Mouse (Mus musculus): ENCODE data around the gene Gpnmb.

Gpnmb gene

GRCm38 (mm10) chr6:49094968-49095367 lies 58.6 kb downstream of the Gpnmb start:
- in situ Hi-C loops (cut with MboI, MseI) = no loop called here

GRCm38 (mm10) chr6:49096421-49096820 lies 60.1 kb downstream of the Gpnmb start:
- in situ Hi-C loops (cut with MboI, MseI) = no loop called here

- in situ Hi-C loops (cut with MboI, MseI) = no loop called here
Measured at GRCm38 (mm10) chr6:49096933-49097461, 60.7 kb downstream of the Gpnmb start.

- in situ Hi-C loops (cut with MboI, MseI) = no loop called here
Measured at GRCm38 (mm10) chr6:49097596-49098110, 61.3 kb downstream of the Gpnmb start.

- in situ Hi-C loops (cut with MboI, MseI) = no loop called here
Measured at GRCm38 (mm10) chr6:49099086-49099485, 62.7 kb downstream of the Gpnmb start.

GRCm38 (mm10) chr6:49106746-49107500 lies 70.6 kb downstream of the Gpnmb start:
- in situ Hi-C loops (cut with MboI, MseI) = no loop called here

GRCm38 (mm10) chr6:49109196-49109595 lies 72.8 kb downstream of the Gpnmb start:
- in situ Hi-C loops (cut with MboI, MseI) = no loop called here

- in situ Hi-C loops (cut with MboI, MseI) = no loop called here
Measured at GRCm38 (mm10) chr6:49113895-49114294, 77.5 kb downstream of the Gpnmb start.

GRCm38 (mm10) chr6:49114457-49114856 lies 78.1 kb downstream of the Gpnmb start:
- in situ Hi-C loops (cut with MboI, MseI) = no loop called here

- in situ Hi-C loops (cut with MboI, MseI) = no loop called here
Measured at GRCm38 (mm10) chr6:49115550-49115949, 79.2 kb downstream of the Gpnmb start.

GRCm38 (mm10) chr6:49116241-49116640 lies 79.9 kb downstream of the Gpnmb start:
- in situ Hi-C loops (cut with MboI, MseI) = no loop called here

- in situ Hi-C loops (cut with MboI, MseI) = no loop called here
Measured at GRCm38 (mm10) chr6:49118446-49118845, 82.1 kb downstream of the Gpnmb start.

GRCm38 (mm10) chr6:49119462-49120135 lies 83.3 kb downstream of the Gpnmb start:
- in situ Hi-C loops (cut with MboI, MseI) = no loop called here

GRCm38 (mm10) chr6:49120370-49120769 lies 84.0 kb downstream of the Gpnmb start:
- in situ Hi-C loops (cut with MboI, MseI) = no loop called here
